Mouse (Mus musculus): ENCODE results near the gene Inip.

Inip gene

DNA sequence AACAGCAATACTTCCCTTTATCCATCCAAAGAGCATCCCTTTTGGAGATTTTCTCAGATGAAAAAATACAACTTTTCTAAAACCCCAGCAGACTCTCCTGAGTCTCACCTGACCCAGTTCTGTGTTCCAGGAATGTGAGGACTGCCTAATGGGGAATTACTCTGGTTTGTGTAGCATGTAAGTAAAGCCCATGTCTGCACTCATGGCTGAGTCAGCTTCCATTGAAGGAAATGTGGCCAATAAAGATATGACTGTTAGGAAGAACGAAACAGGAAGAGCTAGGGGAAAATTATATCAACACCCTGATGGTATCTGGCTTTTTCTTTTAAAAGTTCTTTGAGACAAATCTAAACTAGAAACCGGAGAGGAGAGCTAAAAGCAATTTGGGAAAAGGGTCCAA lies 33.7 kb downstream of the Inip start:
- peak; percentile 87 for DNase-seq (ENCODE audit: low read depth)

DNA sequence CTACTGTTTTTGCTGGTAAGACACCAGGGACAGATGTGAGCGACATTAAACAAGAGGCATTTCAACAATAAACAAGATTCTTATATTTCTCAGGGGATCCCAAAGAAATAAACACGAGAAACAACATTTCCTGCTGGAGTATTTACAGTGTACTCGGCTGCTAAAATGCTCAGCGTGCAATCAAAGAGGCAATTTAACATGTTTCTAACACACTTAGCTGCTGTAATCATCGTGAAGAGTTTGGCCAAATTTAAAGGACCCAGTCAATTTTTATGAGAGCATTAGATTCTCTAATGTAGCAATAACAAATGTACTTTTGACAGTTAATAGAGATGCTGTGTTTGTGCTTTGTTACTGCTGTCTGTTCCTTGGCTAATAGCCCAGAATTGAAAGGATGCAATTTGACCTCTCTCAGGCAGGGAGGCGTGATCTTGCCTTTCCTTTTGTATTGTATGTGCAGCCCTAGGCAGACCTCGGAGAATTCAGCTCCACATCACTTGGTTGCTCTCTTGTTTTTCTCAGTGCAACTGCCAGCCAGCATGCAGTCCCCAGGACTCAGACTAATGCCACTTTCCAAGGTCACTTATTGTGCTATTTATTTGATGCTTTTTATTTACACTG lies 35.9 kb downstream of the Inip start:
- peak; percentile 73 for DNase-seq (ENCODE audit: low read depth)

DNA sequence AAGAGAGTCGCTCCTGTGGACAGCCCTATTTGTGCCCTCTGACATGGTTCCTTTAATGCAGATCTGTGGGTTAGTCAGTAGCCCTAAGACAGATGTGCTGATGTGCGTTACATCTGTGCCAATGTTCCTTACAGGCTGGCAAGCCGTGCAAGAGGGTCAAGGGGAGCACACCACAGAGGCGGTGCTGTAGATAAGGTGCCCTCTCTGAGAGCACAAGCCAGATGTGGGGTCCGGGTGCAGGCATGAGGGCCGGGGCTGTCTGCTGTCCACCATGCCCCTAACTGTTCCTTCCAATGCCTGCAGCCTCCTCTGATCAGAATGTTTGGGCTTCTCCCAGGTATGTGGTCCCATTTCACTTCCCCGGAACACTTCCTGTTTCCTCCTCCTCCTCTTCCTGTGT lies 36.4 kb downstream of the Inip start:
- DNase-seq (ENCODE audit: low read depth), result no peak

DNA sequence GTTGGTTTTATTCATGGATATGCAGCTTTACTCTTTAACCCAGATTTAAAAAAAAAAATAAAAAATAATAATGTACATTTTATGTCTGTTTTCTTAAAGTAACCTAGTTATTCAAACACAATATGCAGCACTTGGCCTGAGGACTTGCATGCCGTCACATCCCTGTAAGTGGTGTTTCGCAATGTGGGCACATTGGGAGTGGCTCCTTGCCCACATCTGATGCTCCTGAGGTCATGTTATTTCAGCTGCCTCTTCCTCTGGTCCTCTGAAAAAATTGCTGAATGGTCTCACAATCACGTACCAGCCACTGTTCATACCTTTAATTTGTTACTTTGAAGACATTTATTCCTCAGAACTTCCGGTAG lies 40.0 kb downstream of the Inip start:
- peak; percentile 90 for DNase-seq (ENCODE audit: low read depth)

DNA sequence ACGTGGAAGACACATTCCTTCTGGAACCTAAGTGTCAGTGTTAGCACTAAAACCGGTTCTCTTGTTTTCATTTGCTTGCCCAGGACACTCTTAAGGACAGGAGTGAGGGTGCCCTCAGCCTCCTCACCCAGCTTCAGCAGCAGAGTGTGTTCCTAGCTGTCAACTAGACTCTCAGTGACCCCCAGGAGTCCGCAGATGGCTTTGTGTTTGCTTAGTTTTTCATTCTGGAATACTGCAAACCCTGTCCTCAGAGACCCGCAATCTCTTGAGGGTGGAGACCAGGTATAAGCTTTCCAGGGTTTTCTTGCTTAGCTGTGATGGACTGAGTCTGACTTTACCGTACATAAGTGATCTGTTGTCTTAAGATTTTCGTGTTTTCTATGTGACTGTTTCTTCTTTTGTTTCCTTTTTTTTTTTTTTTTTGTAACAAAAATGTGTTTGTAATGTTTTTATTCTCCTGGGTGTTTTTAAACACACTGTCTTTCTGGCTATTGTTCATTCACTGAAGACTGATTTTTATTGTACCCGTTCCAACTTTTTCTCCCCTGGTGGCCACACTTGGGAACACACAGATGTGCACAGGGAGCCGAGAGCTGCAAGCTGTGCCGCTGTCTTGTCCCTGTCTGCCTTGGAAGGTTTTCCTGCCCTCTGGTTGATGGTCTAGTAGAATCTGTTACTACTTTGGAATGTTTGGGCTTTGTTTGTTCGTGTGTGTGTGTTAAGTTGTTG lies 40.6 kb downstream of the Inip start:
- DNase-seq (ENCODE audit: low read depth), result peak; percentile 28

DNA sequence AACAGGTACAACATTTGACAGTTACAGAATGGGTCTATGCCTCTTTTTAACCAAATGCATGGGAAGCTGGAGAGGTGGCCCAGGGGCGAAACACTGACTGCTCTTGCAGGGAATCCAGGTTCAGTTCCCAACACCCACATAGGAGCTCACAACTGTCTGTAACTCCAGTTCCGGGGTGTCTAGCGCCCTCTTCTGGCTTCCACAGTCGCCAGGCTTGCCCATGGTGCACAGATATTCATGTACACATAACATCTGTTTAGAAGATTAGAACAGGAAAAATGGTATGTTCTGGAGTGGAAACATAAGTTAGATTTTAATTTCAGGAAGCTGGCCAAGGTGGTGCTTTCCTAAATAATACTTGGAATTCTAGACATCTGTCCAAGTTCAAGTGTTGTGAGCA lies 41.4 kb downstream of the Inip start:
- no peak for DNase-seq (ENCODE audit: low read depth)

DNA sequence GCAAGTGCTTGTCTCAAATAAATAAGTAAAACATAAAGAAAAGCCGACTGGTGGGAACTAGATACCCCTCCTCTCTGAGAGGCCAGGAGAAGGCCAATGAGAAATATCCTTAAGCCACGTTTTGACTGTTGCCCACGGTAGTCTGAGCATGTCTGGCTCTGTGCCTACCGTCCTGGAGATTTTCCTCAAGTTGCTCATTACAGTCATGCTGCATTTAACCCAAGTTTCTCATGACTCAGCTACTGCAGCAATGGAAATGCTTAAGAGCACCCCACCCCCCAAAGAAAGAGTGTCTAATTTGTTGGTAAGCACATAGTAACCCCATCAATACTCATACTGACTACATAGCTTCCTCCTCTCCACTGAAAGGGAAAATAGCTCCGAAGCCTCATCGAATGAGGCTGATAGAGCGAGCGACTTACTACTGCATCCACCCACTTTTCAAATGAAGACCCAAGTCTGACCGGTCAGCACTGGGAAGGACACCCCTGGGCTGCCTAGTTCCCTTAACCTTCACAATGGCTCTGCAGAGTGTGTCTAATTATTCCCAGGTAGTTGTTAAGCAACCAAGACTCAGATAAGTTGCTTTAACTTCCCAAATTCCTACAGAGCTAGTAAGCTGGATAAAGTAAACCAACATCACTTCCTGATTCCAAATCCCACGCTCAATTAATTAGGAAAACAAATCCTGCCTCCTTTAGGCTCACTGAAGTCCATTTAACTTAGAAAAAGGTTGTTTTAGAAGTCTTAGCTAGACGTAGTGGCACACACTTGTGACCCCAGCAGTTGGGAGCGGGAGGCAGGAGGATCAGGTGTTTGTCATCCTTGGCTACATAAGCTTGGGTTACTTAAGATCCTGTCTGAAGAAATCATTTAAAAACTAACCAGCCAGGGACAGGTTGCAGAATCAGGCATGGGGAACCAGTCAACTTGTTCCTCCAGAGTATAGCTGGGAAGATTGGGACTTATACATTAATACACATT lies 43.6 kb downstream of the Inip start:
- no peak for DNase-seq (ENCODE audit: low read depth)

DNA sequence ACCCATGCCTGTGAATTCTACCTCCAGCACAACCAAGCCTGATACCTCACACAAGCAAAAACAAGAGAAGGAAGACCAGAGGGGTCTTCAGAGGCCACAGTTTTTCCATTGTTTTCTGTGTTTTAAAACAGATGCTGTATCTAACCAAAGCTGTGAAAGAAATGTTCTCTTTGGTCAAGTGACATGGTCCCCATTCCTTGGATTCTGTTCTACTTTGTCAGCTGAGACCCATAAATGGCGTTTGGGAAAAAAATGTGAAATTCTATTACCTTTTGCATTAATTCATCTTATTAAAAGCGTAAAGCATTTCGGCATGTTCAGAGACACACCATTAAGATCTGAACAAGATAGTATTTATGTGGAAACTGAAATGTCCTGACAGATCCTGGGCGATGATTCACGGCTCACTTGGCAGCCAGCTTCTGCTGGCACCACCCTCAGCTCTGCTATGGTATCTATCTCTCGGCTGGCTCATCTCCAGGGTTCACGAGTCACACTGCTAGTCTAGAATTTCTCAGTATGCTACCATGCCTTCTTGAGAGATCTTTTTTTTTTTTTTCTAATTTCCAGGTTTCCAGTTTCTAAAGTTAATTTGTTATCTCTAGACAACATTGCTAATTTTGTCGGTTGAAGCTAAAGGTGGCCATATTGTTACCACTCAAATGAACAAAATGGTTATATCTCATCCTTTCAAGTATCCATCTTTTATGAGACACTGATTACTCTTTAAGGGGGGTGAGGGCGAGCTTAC lies 44.9 kb downstream of the Inip start:
- peak; percentile 73 for DNase-seq (ENCODE audit: low read depth)

DNA sequence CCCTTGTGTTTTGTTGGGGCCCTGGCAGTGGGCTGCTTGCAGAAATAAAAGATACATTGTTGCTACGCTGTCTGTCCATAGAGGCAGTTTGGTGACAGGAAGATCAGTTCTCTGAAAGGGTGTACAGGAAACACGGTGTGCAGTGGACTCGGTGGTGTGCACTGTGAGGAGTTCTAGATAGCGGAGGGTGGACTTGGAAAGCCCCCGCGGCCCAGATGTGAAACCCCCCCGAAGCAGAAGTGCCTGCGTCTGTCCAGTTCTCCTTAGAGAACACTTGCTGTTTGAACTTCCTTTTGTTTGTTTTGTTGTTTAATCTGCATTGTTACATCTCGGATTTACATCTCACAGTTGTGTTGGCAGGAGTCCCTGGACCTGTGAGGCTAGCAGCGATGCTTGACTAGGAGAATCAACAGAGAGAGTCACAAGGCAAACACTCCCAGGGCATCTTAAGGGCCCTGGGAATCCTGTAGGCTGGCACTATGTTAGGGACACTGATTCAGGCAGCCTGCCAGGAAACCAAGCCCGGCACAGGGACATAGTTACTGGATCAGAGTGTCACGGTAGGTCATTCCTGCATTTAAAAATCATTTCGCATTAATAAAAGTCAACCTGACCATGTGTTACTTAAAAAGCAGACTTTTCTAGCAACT lies 47.8 kb downstream of the Inip start:
- DNase-seq (ENCODE audit: low read depth), result no peak

DNA sequence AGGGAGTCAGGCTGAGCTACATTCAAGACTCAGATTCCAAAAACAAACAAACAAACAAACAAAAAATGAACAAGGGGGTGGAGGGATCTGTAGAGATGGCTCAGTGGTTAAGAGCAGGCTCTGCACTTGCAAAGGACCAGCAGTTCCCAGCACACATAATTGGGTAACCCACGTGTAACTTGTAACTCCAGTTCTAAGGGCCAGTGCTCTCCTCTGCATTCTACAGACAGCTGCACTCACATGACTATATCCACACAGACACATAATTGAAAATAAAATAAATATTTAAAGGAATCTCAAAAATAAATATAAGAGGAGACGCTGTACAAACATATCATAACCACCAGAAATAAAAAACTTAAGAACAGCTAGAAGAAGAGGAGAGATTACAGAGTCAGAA lies 61.5 kb downstream of the Inip start:
- DNase-seq (ENCODE audit: low read depth), result no peak

DNA sequence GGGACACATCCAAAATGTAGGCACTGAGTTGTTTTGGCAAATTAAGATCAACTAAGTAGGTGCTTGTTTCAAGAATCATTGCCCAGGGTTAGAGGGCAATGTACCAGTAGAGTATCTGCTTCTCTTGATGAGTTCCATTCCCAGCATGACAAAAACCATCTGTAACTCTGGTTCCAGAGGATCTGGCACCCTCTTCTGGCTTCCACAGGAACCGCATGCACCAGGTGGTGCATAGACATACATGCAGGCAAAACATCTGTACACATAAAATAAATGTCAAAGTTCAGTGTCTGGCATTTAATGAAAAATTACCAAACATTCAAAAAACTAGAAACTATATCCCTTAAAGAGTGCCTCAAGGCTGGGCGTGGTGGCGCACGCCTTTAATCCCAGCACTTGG lies 62.1 kb downstream of the Inip start:
- DNase-seq (ENCODE audit: low read depth), result peak; percentile 37

DNA sequence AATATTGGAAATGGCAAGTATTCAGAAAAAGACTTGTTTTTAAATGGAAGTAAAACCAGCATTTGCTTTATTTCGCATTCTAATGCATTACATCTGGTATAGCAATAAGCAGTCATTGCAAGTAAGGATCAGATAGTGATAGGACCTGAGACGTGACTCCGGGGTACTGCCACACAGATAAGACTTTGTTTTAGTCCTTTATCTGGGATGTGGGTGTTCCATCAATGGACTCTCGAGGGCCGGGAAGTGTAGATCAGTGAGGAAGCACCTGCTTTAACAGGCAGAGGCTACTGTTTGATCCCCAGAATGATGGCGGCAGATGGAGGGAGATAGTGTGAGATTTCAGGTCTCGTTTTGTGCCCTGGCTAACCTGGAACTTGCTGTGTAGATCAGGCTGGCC lies 69.8 kb downstream of the Inip start:
- DNase-seq (ENCODE audit: low read depth), result no peak

DNA sequence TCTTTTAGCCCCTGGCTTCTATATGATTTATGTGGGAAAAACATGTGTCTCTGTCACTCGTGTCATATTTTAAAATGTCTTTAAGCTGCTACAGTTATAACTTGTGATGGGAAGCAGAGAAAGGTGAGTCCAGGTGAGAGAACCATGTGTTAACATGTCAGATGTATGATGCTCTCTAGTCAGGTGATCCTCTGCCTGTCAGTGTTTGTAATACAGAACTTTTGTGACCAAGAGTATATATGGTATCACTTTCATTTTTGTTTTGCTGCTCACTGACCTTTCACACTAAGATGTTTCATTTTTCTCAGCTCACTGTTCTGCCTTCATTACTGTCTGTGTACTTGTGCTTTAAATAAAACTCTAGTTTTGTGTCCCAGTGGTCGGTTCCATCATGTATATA lies 72.5 kb downstream of the Inip start:
- DNase-seq (ENCODE audit: low read depth), result peak; percentile 14

DNA sequence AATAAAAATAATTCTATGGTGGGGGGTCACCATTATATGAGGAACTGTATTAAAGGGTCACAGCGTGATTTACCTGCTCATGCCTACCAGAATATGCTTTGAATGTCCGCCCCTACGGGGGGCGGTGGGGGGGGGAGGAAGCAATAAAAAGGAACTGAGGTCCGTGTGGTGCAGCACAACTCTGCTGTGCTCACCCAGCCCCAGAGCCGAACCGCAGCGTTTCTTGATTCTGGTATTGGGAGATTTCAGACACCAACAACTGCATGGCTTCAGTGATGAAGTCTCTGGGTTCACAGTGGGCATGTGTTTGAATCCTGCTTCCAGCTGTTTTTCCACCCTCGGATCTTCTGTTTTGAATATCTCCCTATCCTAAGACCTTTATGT lies 73.5 kb downstream of the Inip start:
- DNase-seq (ENCODE audit: low read depth), result no peak

DNA sequence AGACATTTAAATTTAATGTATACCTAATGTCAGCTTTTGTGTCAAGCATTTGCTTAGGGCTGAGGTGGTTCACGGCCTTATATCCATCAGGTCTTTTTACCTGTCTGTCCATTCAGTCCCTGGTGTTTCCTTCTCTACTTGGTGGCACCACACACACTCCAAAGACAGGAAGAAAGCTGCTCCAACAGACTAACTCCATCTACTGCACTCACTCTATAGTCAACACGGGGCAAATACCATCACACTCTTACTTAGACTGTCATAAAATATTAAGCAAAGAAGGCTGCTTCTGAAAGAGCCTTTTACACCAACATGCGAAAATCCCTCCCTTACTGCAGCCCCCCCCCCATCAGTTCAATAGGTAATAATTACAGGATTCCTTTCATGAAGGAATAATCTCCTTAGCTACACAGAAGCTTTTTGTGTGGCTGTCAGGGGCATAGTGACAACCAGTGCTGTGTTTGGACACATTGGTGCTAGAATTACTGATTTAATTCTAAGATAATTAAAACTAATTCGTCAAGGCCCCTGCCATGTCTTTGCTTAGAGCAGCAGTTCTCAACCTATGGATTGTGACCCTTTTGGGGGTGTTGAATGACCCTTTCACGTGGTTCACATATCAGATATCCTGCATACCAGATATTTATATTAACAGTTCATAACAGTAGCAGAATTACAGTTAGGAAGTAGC lies 74.1 kb downstream of the Inip start:
- DNase-seq (ENCODE audit: low read depth), result no peak

DNA sequence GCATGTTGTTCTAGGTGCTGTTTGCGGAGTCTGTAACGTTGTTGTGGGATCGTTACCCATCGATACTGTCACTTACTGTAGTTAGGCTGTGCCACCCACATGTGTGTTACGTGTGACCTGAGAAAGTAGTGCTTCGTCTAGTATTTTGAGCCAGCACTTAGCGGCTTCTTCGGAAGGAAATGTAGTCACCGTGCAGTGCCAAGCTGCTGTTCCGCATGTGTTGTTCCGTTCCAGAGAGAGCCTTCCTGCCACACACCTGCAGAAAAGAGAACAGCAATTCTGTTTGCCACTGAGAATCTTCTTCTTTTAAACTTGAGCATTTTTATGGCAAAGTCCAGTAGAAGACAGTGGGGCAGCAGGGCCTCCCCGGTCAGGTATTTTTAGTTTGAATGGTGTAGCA lies 74.9 kb downstream of the Inip start:
- DNase-seq (ENCODE audit: low read depth), result no peak

DNA sequence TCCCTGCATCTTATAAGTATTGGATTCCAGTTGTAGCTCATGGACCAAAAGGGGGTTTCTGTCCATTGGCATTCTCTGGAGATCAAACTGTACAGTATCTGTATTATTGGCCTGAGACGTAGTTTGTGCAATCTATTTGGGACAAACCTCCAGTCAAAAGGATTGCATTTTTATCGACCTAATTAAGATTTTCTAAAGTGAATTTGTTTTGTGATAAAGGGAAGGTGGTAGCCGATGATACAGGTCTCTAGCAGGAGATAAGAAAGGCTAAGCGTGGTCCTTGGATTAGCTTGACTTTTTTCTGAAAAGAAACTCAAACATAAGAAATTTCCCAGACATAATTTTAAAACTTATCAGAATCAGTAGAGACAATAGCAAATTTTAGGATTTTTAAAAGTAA lies 75.8 kb downstream of the Inip start:
- no peak for DNase-seq (ENCODE audit: low read depth)

DNA sequence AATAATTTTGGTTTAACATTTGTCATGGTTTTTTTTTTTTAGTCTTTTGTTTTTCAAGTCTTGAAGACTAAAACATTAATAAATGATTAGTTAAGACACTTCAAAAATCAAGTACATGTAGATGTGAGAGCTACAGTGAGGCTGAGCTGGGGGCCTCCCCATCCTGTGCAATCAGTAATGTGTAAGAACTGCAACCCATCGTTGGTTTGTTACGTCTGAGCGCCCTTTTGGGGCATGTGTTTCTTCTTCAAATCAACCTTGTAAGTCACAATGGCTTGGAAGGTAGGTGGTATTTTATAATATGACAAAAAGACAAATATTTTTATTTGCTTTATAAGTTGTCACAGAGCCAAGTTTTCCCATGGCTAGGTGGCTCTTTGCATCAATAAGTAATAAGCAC lies 79.6 kb downstream of the Inip start:
- no peak for DNase-seq (ENCODE audit: low read depth)

All from 416B (cell line).